Comparison of ENCODE assay signal across 8 mouse cellular contexts in genomic region chr15:102326022-102326576, GRCm38 (mm10). TPM values are rescaled to one million over a fixed set of nuclear protein-coding genes. Genes with fewer than 3 reads are reported as not detected.
DNase-seq lines count a peak whose midpoint lies in the region; ATAC-seq lines count a peak whose summit lies in the region.

Gene Pfdn5 (plus strand): TSS chr15:102326116.

- H3K36me3 ChIP-seq in intestine, embryonic 14.5 days (ENCODE audit: control insufficient read depth, insufficient read depth, low read length) = peaks cover 53% of the 10 kb centered on the region

- peaks cover 9% of the 10 kb centered on the region for H3K4me1 ChIP-seq in intestine, embryonic 14.5 days (replicated peaks; ENCODE audit: control insufficient read depth, insufficient read depth, low read length)

- H3K27me3 ChIP-seq in intestine, embryonic 14.5 days (replicated peaks; ENCODE audit: control insufficient read depth, insufficient read depth, low read length) = no peaks in the 10 kb centered on the region

- DNase-seq in adrenal gland, adult 8-10 months = peak; percentile 76
- DNase-seq in embryo, embryonic 11.5 days (ENCODE audit: low read depth, low spot score) = peak; percentile 63
- peak; percentile 77 to 78 for DNase-seq in gastrocnemius, postnatal 36 days
- peak; percentile 86 for DNase-seq in intestine, embryonic 14.5 days (ENCODE audit: low spot score)
- peak; percentile 78 to 89 for DNase-seq in left cerebral cortex, postnatal 14 days (ENCODE audit: low spot score in 2 of 2)
- DNase-seq in right cerebral cortex, postnatal 14 days = peak; percentile 91
- peak; percentile 82 for DNase-seq in urinary bladder, postnatal 25 days (ENCODE audit: low spot score)

- H3K4me3 ChIP-seq in intestine, embryonic 14.5 days (ENCODE audit: low read depth, low read length) = peak within 1 kb of the TSS; percentile 72

- intact Hi-C loops in gastrocnemius, postnatal 36 days (cut with DNase I) = no loop called here
- intact Hi-C loops in left cerebral cortex, postnatal 14 days (cut with DNase I) = loop anchor here (5.0 kb wide), 1 partner anchor 39 kb away; no protein-coding TSS in a partner anchor

- WGBS in intestine, embryonic 14.5 days = 0% methylated on average over 40 of the region's 40 CpGs

- H3K4me2 ChIP-seq in intestine, embryonic 14.5 days (ENCODE audit: low read length) = peak within 1 kb of the TSS; percentile 77

- peak within 1 kb of the TSS; percentile 69 for H3K9ac ChIP-seq in intestine, embryonic 14.5 days (ENCODE audit: low read length)

- peak; percentile 92 for ATAC-seq in intestine, embryonic 14.5 days (replicated peaks; ENCODE audit: low FRiP score, low TSS enrichment, low read depth)
- peak; percentile 98 for ATAC-seq in megakaryocyte-erythroid progenitor cell, adult 5-6 weeks (replicated peaks; ENCODE audit: low FRiP score, low TSS enrichment, poor library complexity, severe bottlenecking)

- H3K9me3 ChIP-seq in intestine, embryonic 14.5 days (ENCODE audit: control insufficient read depth, low read length) = no peaks in the 10 kb centered on the region

- H3K27ac ChIP-seq in intestine, embryonic 14.5 days (ENCODE audit: low read depth) = peak within 1 kb of the TSS; percentile 54; the same call in 1 of the 2 replicates

RNA-seq across cellular contexts. Expression of gene Pfdn5, which starts in this region (rescaled TPM):
- 100 to 1,000 TPM; 440 to 517 (median 466) TPM for total RNA-seq in adrenal gland, adult 8-10 months (2022)
- total RNA-seq in gastrocnemius, postnatal 36 days (2021) = 100 to 1,000 TPM; 189 to 216 TPM
- 450 and 456 TPM in 2 replicates for polyA plus RNA-seq in intestine, embryonic 14.5 days (2014; fragmentation: Nextera tagmentation; extraction: Ambion mirVana)
- 100 to 1,000 TPM; 313 to 315 TPM for total RNA-seq in left cerebral cortex, postnatal 14 days (2021)
- total RNA-seq in megakaryocyte-erythroid progenitor cell, adult 5-6 weeks (2014; fragmentation: Nextera tagmentation) = 210 and 293 TPM in 2 replicates
- total RNA-seq in megakaryocyte-erythroid progenitor cell, adult 5-6 weeks (2017) = 214 and 318 TPM in 2 replicates

Comparison
In these comparisons a context has a peak if more than half of its experiments do, and no peak if none do; other contexts are left out.
1. Peak in every context shown above with its lines: DNase-seq, ATAC-seq, H3K4me3 ChIP-seq and H3K27ac ChIP-seq.